Mouse (Mus musculus): ENCODE data around the gene Nfic. TPM values are rescaled to one million over a fixed set of nuclear protein-coding genes. Genes with fewer than 3 reads are reported as not detected.

Nfic gene
- polyA plus RNA-seq, 1 experiment from 2014 or later, result 24.5 TPM

DNA sequence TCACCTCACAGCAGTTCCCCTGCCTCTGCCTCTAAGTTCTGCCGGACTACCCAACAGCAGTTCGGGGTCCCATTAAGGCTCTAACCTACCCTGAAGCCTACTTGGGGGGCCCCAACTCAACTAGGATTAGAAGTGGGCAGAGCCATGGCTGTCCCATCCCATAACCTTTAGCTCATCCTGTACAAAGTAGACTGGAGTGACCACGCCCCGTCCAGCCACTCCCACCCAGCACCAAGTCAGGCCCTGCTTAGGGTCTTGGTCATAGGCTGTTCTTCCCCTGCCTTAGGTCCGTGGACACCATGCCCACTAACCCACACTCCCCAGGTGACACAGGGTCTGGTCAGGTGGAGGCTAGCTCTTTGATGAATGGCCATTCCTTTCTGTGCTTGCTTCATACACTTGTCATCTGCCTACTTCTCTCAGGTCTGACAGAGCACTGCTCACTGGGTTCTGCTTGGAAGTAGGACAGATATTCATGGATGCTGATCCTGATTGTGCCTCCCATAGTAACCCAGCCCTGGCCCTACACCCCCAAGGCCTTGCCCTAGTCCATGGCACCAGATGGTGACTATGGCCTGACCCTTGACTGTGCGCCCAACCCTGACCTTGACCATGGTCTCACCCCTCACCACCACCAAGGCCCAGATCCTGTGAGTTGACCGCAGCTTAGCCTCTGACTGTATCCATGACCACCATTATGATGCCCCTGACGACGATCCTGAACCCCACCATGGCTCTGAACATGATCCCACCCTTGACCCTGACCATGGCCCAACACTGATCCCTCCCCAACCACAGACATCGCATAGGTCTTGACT is 36.1 kb downstream of the Nfic start:
- no peak overlapping the region for H3K9ac ChIP-seq (ENCODE audit: low read depth, low read length)
- no peaks in the 10 kb centered on the region for H3K27me3 ChIP-seq (replicated peaks; ENCODE audit: control insufficient read depth, insufficient read depth, low read length)
- 90% methylated on average over 10 of the region's 10 CpGs for WGBS

GRCm38 (mm10) chr10:81418216-81419070 is 37.0 kb downstream of the Nfic start:
- H3K4me1 ChIP-seq (ENCODE audit: control insufficient read depth, insufficient read depth, low read depth, low read length), result peaks cover 42% of the 10 kb centered on the region

More for the DNA sequence above, 36.1 kb downstream of the Nfic start:
- Histone ChIP-seq H3K9me3 (ENCODE audit: control insufficient read depth, low read length) (no peaks in the 10 kb centered on the region), H3K27ac (ENCODE audit: low read depth, low read length) (no peak overlapping the region), H3K4me1 (ENCODE audit: control insufficient read depth, insufficient read depth, low read depth, low read length) (peaks cover 40% of the 10 kb centered on the region), H3K36me3 (ENCODE audit: control insufficient read depth, insufficient read depth, low read length) (0 out of 2 replicates have a peak, but pooled peaks cover 4% of the 10 kb centered on the region), H3K4me2 (ENCODE audit: low read length) (no peak overlapping the region), H3K4me3 (ENCODE audit: low read length) (no peak overlapping the region)
- ATAC-seq, result no peak

DNA sequence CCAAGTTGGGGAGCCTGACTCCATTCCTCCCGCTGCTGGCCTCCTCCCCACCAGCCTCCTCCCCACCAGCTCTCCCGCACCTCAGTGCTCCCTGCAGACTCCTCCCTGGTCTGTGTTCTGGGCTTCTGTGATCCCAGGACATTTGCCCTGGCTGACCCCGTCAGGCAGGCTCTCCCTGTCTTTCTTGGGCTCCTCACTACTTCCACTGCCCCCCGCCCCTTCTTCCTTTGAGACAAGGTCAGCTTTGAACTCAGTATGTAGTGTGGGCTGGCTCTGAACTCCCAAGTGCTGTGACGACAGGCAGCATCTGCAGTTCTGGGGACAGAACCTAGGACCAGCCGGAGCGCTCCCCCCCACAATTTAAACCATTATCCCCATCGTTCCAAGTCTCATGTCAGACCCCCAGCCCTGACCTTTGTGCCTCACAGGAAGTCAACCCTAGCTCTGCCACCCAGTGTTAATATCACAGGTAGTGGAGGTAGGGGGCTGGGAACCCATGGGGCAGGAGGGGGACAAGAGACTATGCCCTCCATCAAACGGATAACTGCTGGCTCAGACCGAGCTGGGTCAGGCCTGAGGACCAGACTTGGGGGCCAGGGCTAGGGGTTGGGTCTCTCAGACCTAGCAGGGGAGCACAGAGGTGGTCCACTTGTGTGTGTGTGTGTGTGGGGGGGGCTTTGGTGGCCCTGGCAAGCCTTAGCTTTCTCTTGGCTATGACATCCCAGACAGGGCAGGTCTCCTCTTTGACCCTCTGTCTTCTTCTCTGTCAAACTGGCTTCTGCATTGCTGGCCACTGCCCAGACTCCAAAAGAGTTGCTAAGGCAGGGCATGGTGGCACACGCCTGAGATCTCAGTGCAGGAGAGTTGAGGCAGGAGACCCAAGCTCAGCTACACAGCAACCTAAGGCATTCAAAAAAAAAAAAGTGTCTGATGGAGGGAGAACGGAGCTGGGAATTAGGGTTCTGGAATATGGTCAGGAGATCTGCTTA is 37.9 kb downstream of the Nfic start:
- H3K4me1 ChIP-seq (ENCODE audit: control insufficient read depth, insufficient read depth, low read depth, low read length), result peaks cover 42% of the 10 kb centered on the region
- H3K27me3 ChIP-seq (replicated peaks; ENCODE audit: control insufficient read depth, insufficient read depth, low read length), result no peaks in the 10 kb centered on the region
- ATAC-seq, result no peak
- H3K9me3 ChIP-seq (ENCODE audit: control insufficient read depth, low read length), result no peaks in the 10 kb centered on the region
- H3K27ac ChIP-seq (ENCODE audit: low read depth, low read length), result peak overlapping the region; percentile 73
- H3K9ac ChIP-seq (ENCODE audit: low read depth, low read length), result peak overlapping the region; percentile 63
- 0 out of 2 replicates have a peak, but pooled peaks cover 4% of the 10 kb centered on the region for H3K36me3 ChIP-seq (ENCODE audit: control insufficient read depth, insufficient read depth, low read length)
- 48% methylated on average over 12 of the region's 12 CpGs for WGBS
- peak overlapping the region; percentile 29 for H3K4me3 ChIP-seq (ENCODE audit: low read length)
- H3K4me2 ChIP-seq (ENCODE audit: low read length), result peak overlapping the region; percentile 55

More at GRCm38 (mm10) chr10:81418216-81419070, 37.0 kb downstream of the Nfic start:
- ATAC-seq, result no peak
- WGBS, result 45% methylated on average over 11 of the region's 11 CpGs
- Histone ChIP-seq H3K36me3 (ENCODE audit: control insufficient read depth, insufficient read depth, low read length) (0 out of 2 replicates have a peak, but pooled peaks cover 4% of the 10 kb centered on the region), H3K4me2 (ENCODE audit: low read length) (no peak overlapping the region), H3K4me3 (ENCODE audit: low read length) (no peak overlapping the region), H3K27ac (ENCODE audit: low read depth, low read length) (peak overlapping the region; percentile 36; the same call in 1 of the 2 replicates), H3K9me3 (ENCODE audit: control insufficient read depth, low read length) (no peaks in the 10 kb centered on the region), H3K27me3 (replicated peaks; ENCODE audit: control insufficient read depth, insufficient read depth, low read length) (no peaks in the 10 kb centered on the region), H3K9ac (ENCODE audit: low read depth, low read length) (no peak overlapping the region)

GRCm38 (mm10) chr10:81416581-81417226 is 38.7 kb downstream of the Nfic start:
- WGBS, result 3% methylated on average over 24 of the region's 26 CpGs
- Histone ChIP-seq H3K9me3 (ENCODE audit: control insufficient read depth, low read length) (no peaks in the 10 kb centered on the region), H3K4me2 (ENCODE audit: low read length) (peak overlapping the region; percentile 55), H3K4me1 (ENCODE audit: control insufficient read depth, insufficient read depth, low read depth, low read length) (peaks cover 49% of the 10 kb centered on the region), H3K9ac (ENCODE audit: low read depth, low read length) (peak overlapping the region; percentile 63), H3K36me3 (ENCODE audit: control insufficient read depth, insufficient read depth, low read length) (0 out of 2 replicates have a peak, but pooled peaks cover 4% of the 10 kb centered on the region), H3K27ac (ENCODE audit: low read depth, low read length) (peak overlapping the region; percentile 73), H3K27me3 (replicated peaks; ENCODE audit: control insufficient read depth, insufficient read depth, low read length) (no peaks in the 10 kb centered on the region), H3K4me3 (ENCODE audit: low read length) (peak overlapping the region; percentile 29)
- ATAC-seq, result peak; percentile 83

DNA sequence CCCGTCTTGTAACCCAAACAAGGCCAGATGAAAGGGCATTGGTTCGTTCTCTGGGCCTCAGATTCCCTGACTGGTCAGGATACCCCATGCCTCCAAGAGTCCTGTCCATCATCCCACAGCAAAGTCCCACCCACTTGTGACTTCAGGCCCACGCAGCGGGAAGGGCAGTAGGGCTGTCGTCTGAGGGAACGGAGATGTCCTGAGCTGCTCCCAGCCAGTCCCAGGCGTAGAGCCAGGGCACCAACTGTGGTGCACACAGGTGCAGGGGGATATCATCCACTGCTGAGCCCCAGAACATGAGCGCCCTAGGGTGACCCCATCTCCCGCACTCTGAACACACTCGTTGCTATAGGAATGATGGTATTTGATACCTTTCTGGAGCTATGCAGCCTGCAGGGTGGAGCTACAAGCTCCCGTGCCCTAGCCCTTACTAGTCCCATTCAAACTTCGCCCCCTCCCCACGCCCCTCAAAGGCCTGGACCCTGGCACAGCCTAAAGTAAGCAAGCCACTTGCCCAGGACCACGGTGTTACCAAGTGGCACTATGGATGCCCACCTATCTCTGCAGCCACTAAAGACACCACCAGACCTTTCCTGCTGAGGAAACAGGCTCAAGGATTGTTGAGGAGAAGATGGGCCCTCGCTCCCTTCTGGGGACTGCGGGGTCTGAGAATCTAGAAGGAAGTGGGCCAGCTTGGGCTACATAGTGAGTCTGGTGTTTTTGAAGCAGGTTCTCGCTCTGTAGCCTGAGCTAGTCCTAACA is 39.7 kb downstream of the Nfic start:
- Histone ChIP-seq H3K4me3 (ENCODE audit: low read length) (no peak overlapping the region), H3K27ac (ENCODE audit: low read depth, low read length) (peak overlapping the region; percentile 20), H3K27me3 (replicated peaks; ENCODE audit: control insufficient read depth, insufficient read depth, low read length) (no peaks in the 10 kb centered on the region), H3K4me1 (ENCODE audit: control insufficient read depth, insufficient read depth, low read depth, low read length) (peaks cover 59% of the 10 kb centered on the region), H3K9ac (ENCODE audit: low read depth, low read length) (0 out of 2 replicates have a peak overlapping the region, but pooled peaks have one; percentile 28), H3K4me2 (ENCODE audit: low read length) (no peak overlapping the region), H3K36me3 (ENCODE audit: control insufficient read depth, insufficient read depth, low read length) (0 out of 2 replicates have a peak, but pooled peaks cover 4% of the 10 kb centered on the region), H3K9me3 (ENCODE audit: control insufficient read depth, low read length) (no peaks in the 10 kb centered on the region)
- 65% methylated on average over 17 of the region's 17 CpGs for WGBS
- no peak for ATAC-seq

- Histone ChIP-seq H3K36me3 (ENCODE audit: control insufficient read depth, insufficient read depth, low read length) (0 out of 2 replicates have a peak, but pooled peaks cover 3% of the 10 kb centered on the region), H3K4me2 (ENCODE audit: low read length) (no peak overlapping the region), H3K4me1 (ENCODE audit: control insufficient read depth, insufficient read depth, low read depth, low read length) (peaks cover 60% of the 10 kb centered on the region), H3K27ac (ENCODE audit: low read depth, low read length) (no peak overlapping the region), H3K27me3 (replicated peaks; ENCODE audit: control insufficient read depth, insufficient read depth, low read length) (no peaks in the 10 kb centered on the region), H3K4me3 (ENCODE audit: low read length) (no peak overlapping the region), H3K9me3 (ENCODE audit: control insufficient read depth, low read length) (no peaks in the 10 kb centered on the region), H3K9ac (ENCODE audit: low read depth, low read length) (no peak overlapping the region)
- WGBS, result 82% methylated on average over 5 of the region's 5 CpGs
- no peak for ATAC-seq
These were observed 40.3 kb downstream of the Nfic start for GRCm38 (mm10) chr10:81415146-81415545.

- Histone ChIP-seq H3K27me3 (replicated peaks; ENCODE audit: control insufficient read depth, insufficient read depth, low read length) (no peaks in the 10 kb centered on the region), H3K9ac (ENCODE audit: low read depth, low read length) (no peak overlapping the region), H3K4me2 (ENCODE audit: low read length) (no peak overlapping the region), H3K4me3 (ENCODE audit: low read length) (no peak overlapping the region), H3K4me1 (ENCODE audit: control insufficient read depth, insufficient read depth, low read depth, low read length) (peaks cover 60% of the 10 kb centered on the region), H3K27ac (ENCODE audit: low read depth, low read length) (no peak overlapping the region), H3K36me3 (ENCODE audit: control insufficient read depth, insufficient read depth, low read length) (no peaks in the 10 kb centered on the region), H3K9me3 (ENCODE audit: control insufficient read depth, low read length) (no peaks in the 10 kb centered on the region)
- no peak for ATAC-seq
These were observed 40.8 kb downstream of the Nfic start for GRCm38 (mm10) chr10:81414682-81415081.
